Mouse (Mus musculus) heart, embryonic 15.5 days (tissue): ENCODE measurements at regions not wholly inside any gene's neighbourhood (a gene's known extent, or its start where the extent isn't known, plus 50 kb on each side); places are given as distances from the start of the nearest gene placed in this dataset.

Source experiments
- ATAC-seq: fragments of 200-750 bp; cut with Nextera tagmentation; replicated peaks from 2 replicates; pipeline ENCODE4 v1.8.0; 2017; ENCODE audit warnings: low read depth, moderate TSS enrichment; ENCODE audit not compliant: insufficient number of reproducible peaks, insufficient read depth, low FRiP score
- H3K27ac ChIP-seq: fragments of 300-500 bp; sonication (generic); 2 replicates; pipeline ENCODE4 v1.5.1; 2015; ENCODE audit warnings: mild to moderate bottlenecking, inconsistent platforms
- H3K27me3 ChIP-seq: fragments of 300-500 bp; sonication (generic); 2 replicates; pipeline ENCODE4 v1.6.1; 2015; ENCODE audit warnings: inconsistent platforms
- H3K36me3 ChIP-seq: fragments of 300-500 bp; sonication (generic); 2 replicates; pipeline ENCODE4 v1.6.1; 2015; ENCODE audit warnings: mild to moderate bottlenecking, inconsistent platforms
- H3K4me1 ChIP-seq: fragments of 300-500 bp; sonication (generic); replicated peaks from 2 replicates; pipeline ENCODE4 v1.6.1; 2015; ENCODE audit warnings: inconsistent platforms
- H3K4me2 ChIP-seq: fragments of 300-500 bp; sonication (generic); 2 replicates; pipeline ENCODE4 v1.6.1; 2015; ENCODE audit warnings: inconsistent platforms, mild to moderate bottlenecking, moderate library complexity
- H3K4me3 ChIP-seq: fragments of 300-500 bp; sonication (generic); 2 replicates; pipeline ENCODE4 v1.5.1; 2015; ENCODE audit warnings: mild to moderate bottlenecking, inconsistent platforms
- H3K9ac ChIP-seq: fragments of 300-500 bp; sonication (generic); 2 replicates; pipeline ENCODE4 v1.6.1; 2015; ENCODE audit warnings: mild to moderate bottlenecking, inconsistent platforms
- H3K9me3 ChIP-seq: fragments of 300-500 bp; sonication (generic); replicated peaks from 2 replicates; pipeline ENCODE4 v1.6.1; 2016; ENCODE audit warnings: inconsistent platforms
- WGBS: fragments of 180-500 bp; shearing (Covaris S2); methylation state at CpG from one replicate; pipeline ENCODE4 v1.1.7; 2015; ENCODE audit warnings: mixed read lengths; 5-methylcytosine and 5-hydroxymethylcytosine counted together

DNA sequence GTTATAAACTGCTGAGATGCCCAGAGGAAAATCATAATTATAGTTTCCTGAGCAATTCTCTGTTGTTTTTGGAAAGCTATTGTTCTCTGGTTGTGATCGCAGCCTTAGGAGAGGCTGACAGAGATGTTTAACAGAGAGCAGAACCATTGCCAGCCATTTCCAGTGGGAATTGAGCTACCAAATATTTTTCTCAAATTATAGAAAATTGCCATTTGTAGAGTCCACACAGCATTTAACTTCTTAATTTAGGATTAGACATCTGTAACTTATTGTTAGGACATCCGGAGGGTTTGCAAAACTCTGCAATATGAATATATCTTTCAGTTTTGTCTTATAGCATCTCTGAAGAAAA lies 222.0 kb downstream of the Enc1 start:
- H3K9me3 ChIP-seq = no peaks in the 10 kb centered on the region
- H3K4me1 ChIP-seq = peaks cover 6% of the 10 kb centered on the region; the same call in 1 of the 2 replicates
- H3K4me2 ChIP-seq = no peak overlapping the region
- no peaks in the 10 kb centered on the region for H3K27me3 ChIP-seq
- 65% methylated on average over 2 of the region's 2 CpGs for WGBS
- no peak overlapping the region for H3K4me3 ChIP-seq
- no peak for ATAC-seq
- H3K9ac ChIP-seq = no peak overlapping the region
- H3K27ac ChIP-seq = 0 out of 2 replicates have a peak overlapping the region, but pooled peaks have one; percentile 37
- no peaks in the 10 kb centered on the region for H3K36me3 ChIP-seq

DNA sequence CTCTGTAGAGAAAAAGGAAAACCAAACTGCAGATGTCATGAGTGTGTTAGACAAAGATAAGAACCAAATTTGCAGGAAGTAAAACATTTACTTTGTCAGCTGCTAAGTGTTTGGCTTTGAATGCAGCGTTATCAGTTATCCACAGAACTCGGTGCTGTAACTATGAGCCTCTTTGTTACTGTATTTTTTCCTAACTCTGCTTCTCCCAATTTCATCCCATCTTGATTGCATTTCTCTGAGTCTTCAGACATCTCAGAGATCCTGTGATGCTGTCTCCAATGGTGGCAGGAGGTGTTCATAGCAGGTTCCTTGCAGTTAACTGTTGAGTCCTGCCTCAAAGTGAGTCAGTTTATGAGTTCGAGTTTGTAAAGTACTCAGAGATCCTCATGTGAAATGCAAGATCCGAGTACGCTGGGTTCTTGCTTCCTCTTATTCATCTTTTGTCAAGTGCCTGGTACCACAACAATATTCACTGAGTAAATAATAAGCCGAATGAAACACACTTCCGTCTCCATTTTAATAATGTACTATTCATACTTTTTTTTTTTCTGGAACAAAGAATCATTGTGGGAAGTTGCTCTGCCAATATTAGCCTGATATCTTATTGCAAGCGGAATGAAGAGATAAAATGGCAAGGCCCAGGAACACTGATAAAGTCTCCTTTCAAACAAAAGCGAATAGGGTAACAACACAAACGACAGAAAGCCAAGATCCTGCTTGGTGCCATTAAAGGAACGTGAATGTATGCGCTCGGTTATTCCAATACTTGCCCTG lies 221.4 kb downstream of the Enc1 start:
- H3K4me1 ChIP-seq = peaks cover 6% of the 10 kb centered on the region; the same call in 1 of the 2 replicates
- 39% methylated on average over 13 of the region's 13 CpGs for WGBS
- ATAC-seq = no peak

DNA sequence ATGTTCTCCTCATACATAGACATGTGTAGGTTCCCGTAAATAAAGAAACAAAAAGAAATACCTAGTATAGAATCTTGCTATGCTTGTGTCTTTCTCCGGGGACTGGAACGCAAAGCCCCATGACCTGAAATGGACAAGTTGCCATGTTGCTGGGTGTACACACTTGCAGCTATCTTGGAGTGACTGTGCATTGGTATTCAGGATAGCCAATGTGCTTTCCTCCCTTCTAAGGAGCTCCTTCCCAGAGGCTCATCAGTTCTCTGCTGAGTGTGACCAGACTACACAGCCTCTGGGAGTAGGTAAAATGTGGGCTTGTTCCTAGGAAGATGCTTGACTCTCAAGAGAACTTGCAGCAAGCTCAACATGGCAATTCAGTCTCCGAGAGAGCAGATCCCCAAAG lies 220.3 kb downstream of the Enc1 start:
- Histone ChIP-seq H3K27ac (no peak overlapping the region), H3K9ac (no peak overlapping the region), H3K27me3 (no peaks in the 10 kb centered on the region), H3K9me3 (no peaks in the 10 kb centered on the region), H3K4me1 (peaks cover 6% of the 10 kb centered on the region; the same call in 1 of the 2 replicates), H3K36me3 (no peaks in the 10 kb centered on the region), H3K4me2 (no peak overlapping the region), H3K4me3 (no peak overlapping the region)
- ATAC-seq = no peak
- WGBS = 94% methylated on average over 4 of the region's 4 CpGs

More for the DNA sequence above, 221.4 kb downstream of the Enc1 start:
- no peak overlapping the region for H3K4me3 ChIP-seq
- no peak overlapping the region for H3K9ac ChIP-seq
- H3K27me3 ChIP-seq = no peaks in the 10 kb centered on the region
- no peaks in the 10 kb centered on the region for H3K9me3 ChIP-seq
- no peaks in the 10 kb centered on the region for H3K36me3 ChIP-seq
- peak overlapping the region; percentile 37; the same call in 1 of the 2 replicates for H3K27ac ChIP-seq
- no peak overlapping the region for H3K4me2 ChIP-seq

DNA sequence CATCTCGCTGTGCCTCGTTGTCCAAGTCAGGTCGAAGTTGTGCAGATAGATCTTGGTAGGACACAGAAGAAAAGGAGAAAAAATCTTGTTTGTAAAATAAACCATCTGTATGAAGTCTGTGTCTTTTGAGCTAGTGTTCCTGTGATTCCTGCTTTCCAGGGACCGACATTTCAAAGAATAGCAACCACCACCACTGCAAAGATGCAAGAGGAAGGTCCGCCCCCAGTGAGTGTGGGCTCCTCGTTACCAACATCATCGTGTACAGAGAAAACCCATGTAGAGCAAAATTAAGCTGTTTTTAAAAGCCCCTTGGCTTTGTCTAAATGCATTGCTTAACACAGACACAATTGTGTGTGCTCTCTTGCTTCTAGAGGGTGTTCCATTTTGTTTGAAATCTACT lies 218.2 kb downstream of the Enc1 start:
- Histone ChIP-seq H3K4me3 (no peak overlapping the region), H3K4me2 (no peak overlapping the region), H3K9ac (no peak overlapping the region), H3K27me3 (no peaks in the 10 kb centered on the region), H3K9me3 (no peaks in the 10 kb centered on the region), H3K27ac (no peak overlapping the region), H3K4me1 (peaks cover 6% of the 10 kb centered on the region; the same call in 1 of the 2 replicates), H3K36me3 (no peaks in the 10 kb centered on the region)
- no peak for ATAC-seq
- 91% methylated on average over 7 of the region's 7 CpGs for WGBS

- Histone ChIP-seq H3K9me3 (no peaks in the 10 kb centered on the region), H3K27ac (no peak overlapping the region), H3K36me3 (no peaks in the 10 kb centered on the region), H3K4me3 (no peak overlapping the region), H3K27me3 (no peaks in the 10 kb centered on the region), H3K4me1 (peaks cover 9% of the 10 kb centered on the region), H3K4me2 (no peak overlapping the region), H3K9ac (no peak overlapping the region)
- 57% methylated on average over 6 of the region's 6 CpGs for WGBS
- no peak for ATAC-seq
These were observed 215.1 kb downstream of the Enc1 start for GRCm38 (mm10) chr13:97455961-97456360.

DNA sequence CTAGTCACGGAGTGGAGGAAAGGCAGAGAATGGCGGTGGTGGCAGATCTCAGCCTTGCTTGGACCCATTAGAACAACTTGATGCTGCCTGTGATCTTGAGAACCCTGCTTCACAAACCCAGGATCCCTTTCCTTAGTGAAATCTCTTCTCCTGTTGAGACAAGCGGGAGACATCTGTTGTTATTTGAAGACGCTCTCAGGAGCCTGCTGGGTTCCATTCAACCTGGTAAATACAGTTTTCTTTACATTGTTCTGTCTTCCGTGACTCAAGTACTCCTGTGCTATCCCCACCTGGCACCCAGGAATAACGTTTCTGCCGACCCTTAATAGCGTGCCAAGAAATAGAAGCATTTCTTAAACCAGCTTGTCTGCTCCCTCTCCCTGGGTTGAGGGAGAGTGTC lies 213.8 kb downstream of the Enc1 start:
- WGBS = 81% methylated on average over 8 of the region's 8 CpGs
- Histone ChIP-seq H3K36me3 (no peaks in the 10 kb centered on the region), H3K4me2 (no peak overlapping the region), H3K9me3 (no peaks in the 10 kb centered on the region), H3K4me1 (peaks cover 16% of the 10 kb centered on the region), H3K4me3 (no peak overlapping the region), H3K9ac (no peak overlapping the region), H3K27ac (no peak overlapping the region), H3K27me3 (no peaks in the 10 kb centered on the region)
- no peak for ATAC-seq

DNA sequence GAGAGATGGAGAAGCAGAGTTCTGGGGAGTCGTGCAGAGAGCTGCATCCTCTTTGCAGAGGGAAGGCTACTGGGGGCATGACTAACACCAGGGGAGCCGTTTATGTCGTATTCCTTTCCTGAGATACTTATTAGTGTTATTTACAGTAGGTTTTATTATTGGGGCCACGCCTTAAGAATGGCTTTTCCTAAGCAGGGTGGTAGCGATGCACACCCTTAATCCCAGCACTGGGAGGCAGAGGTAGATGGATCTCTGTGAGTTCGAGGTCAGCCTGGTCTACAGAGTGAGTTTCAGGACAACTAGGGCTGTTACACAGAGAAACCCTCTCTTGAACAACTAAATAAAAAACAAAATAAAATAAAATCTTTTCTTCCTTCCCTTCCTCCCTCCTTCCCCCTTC lies 212.6 kb downstream of the Enc1 start:
- no peak for ATAC-seq
- 57% methylated on average over 6 of the region's 6 CpGs for WGBS
- Histone ChIP-seq H3K4me3 (no peak overlapping the region), H3K27me3 (no peaks in the 10 kb centered on the region), H3K27ac (no peak overlapping the region), H3K4me1 (peaks cover 16% of the 10 kb centered on the region), H3K9ac (no peak overlapping the region), H3K4me2 (no peak overlapping the region), H3K9me3 (no peaks in the 10 kb centered on the region), H3K36me3 (no peaks in the 10 kb centered on the region)

- Histone ChIP-seq H3K9ac (no peak overlapping the region), H3K27ac (no peak overlapping the region), H3K36me3 (no peaks in the 10 kb centered on the region), H3K4me1 (peaks cover 16% of the 10 kb centered on the region), H3K9me3 (no peaks in the 10 kb centered on the region), H3K27me3 (no peaks in the 10 kb centered on the region), H3K4me2 (no peak overlapping the region), H3K4me3 (no peak overlapping the region)
- no peak for ATAC-seq
- 19% methylated on average over 5 of the region's 5 CpGs for WGBS
These were observed 212.2 kb downstream of the Enc1 start for GRCm38 (mm10) chr13:97453090-97453430.

DNA sequence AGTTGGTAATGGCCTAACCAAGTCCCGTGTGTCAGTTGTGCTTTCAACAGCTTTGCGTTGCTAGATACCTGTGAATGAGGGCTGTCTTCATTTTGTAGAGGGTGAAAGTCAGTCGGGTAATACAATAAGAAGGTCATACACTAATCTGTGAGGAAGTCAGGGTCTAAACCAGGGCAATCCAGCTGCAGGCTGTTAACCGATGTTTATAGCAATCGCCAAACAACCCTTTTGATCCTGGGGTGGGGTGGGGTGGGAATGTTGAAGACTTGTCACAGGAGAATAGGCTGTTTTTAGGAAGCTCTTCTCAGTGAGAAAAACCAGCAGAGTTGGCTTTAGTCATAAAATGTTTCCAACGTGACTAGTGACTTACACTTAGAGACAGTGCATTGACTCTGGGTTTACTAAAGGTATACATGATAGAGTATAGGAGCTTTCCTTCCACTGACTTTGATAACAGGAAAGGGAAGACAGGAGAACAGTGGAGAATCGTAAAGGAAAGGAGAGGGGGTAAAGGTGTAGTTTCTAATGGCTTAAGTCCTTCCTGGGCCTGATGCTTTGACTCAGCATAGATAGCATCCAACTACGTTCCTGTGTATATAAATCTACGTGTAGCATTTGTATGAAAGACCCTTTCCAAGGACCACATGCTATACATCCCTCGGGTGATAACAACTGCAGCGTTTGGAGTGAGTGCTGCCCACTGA lies 211.6 kb downstream of the Enc1 start:
- no peak for ATAC-seq
- Histone ChIP-seq H3K4me1 (peaks cover 16% of the 10 kb centered on the region), H3K9ac (no peak overlapping the region), H3K27ac (no peak overlapping the region), H3K9me3 (no peaks in the 10 kb centered on the region), H3K4me2 (no peak overlapping the region), H3K27me3 (no peaks in the 10 kb centered on the region), H3K4me3 (no peak overlapping the region), H3K36me3 (no peaks in the 10 kb centered on the region)
- WGBS = 41% methylated on average over 11 of the region's 11 CpGs

- 62% methylated on average over 10 of the region's 10 CpGs for WGBS
- no peak for ATAC-seq
- H3K9me3 ChIP-seq = no peaks in the 10 kb centered on the region
- no peak overlapping the region for H3K4me2 ChIP-seq
- no peaks in the 10 kb centered on the region for H3K36me3 ChIP-seq
- H3K4me1 ChIP-seq = peaks cover 16% of the 10 kb centered on the region
- H3K27me3 ChIP-seq = no peaks in the 10 kb centered on the region
- no peak overlapping the region for H3K27ac ChIP-seq
- no peak overlapping the region for H3K9ac ChIP-seq
- no peak overlapping the region for H3K4me3 ChIP-seq
These were observed 210.4 kb downstream of the Enc1 start for GRCm38 (mm10) chr13:97451276-97451675.

DNA sequence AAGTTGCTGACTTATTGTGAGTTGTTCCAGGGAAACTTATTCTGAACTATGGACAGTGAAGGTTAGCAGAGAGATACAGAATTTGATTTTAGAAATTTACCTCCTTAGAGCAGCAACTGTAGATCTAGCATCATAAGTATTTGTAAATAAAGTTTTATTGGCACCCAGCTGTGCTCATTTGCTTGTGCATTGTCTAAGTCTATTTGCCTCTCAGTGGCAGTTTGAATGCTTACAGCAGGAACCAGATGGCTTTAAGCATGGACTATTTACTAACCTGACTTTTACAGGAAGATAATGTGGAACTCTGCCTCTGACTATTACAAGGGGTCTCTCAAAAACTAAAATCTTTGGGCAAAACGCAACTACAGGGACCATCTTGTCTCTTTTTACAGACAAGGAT lies 207.2 kb downstream of the Enc1 start:
- H3K9me3 ChIP-seq = no peaks in the 10 kb centered on the region
- WGBS = 88% methylated on average over 1 of the region's 1 CpGs
- H3K4me3 ChIP-seq = no peak overlapping the region
- H3K4me2 ChIP-seq = no peak overlapping the region
- no peaks in the 10 kb centered on the region for H3K36me3 ChIP-seq
- no peak for ATAC-seq
- no peaks in the 10 kb centered on the region for H3K27me3 ChIP-seq
- peaks cover 16% of the 10 kb centered on the region for H3K4me1 ChIP-seq
- H3K27ac ChIP-seq = no peak overlapping the region
- no peak overlapping the region for H3K9ac ChIP-seq
